Mouse (Mus musculus) neural tube, embryonic 13.5 days (tissue): ENCODE data around the gene Cxcl10. TPM values are rescaled to one million over a fixed set of nuclear protein-coding genes. Genes with fewer than 3 reads are reported as not detected.
"Not testable (repeated sequence)": the region's sequence is repeated elsewhere in the genome, so short reads cannot be mapped to it uniquely, and the experiment has no call there.

Source experiments
- ATAC-seq: fragments of 200-750 bp; cut with Nextera tagmentation; 2 replicates; pipeline ENCODE4 v1.8.0; 2017; ENCODE audit warnings: low read depth, mild to moderate bottlenecking, moderate TSS enrichment, moderate library complexity
- H3K27ac ChIP-seq: fragments of 300-500 bp; sonication (generic); replicated peaks from 2 replicates; pipeline ENCODE4 v1.5.1; 2015; ENCODE audit warnings: moderate library complexity, mild to moderate bottlenecking, inconsistent platforms
- H3K27me3 ChIP-seq: fragments of 300-500 bp; sonication (generic); 2 replicates; pipeline ENCODE4 v1.6.1; 2015; ENCODE audit warnings: mild to moderate bottlenecking, inconsistent platforms
- H3K36me3 ChIP-seq: fragments of 300-500 bp; sonication (generic); 2 replicates; pipeline ENCODE4 v1.6.1; 2015; ENCODE audit warnings: mild to moderate bottlenecking, inconsistent platforms
- H3K4me1 ChIP-seq: fragments of 300-500 bp; sonication (generic); replicated peaks from 2 replicates; pipeline ENCODE4 v1.6.1; 2015; ENCODE audit warnings: inconsistent platforms
- H3K4me2 ChIP-seq: fragments of 300-500 bp; sonication (generic); 2 replicates; pipeline ENCODE4 v1.6.1; 2015; ENCODE audit warnings: inconsistent platforms, mild to moderate bottlenecking, moderate library complexity
- H3K4me3 ChIP-seq: fragments of 300-500 bp; sonication (generic); 2 replicates; pipeline ENCODE4 v1.5.1; 2015; ENCODE audit warnings: mild to moderate bottlenecking, inconsistent platforms
- H3K9ac ChIP-seq: fragments of 300-500 bp; sonication (generic); 2 replicates; pipeline ENCODE4 v1.6.1; 2015; ENCODE audit warnings: moderate library complexity, mild to moderate bottlenecking, inconsistent platforms
- H3K9me3 ChIP-seq: fragments of 300-500 bp; sonication (generic); 2 replicates; pipeline ENCODE4 v1.6.1; 2016; ENCODE audit warnings: inconsistent platforms
- WGBS: fragments of 180-500 bp; shearing (Covaris S2); methylation state at CpG from one replicate; pipeline ENCODE4 v1.1.7; 2015; 5-methylcytosine and 5-hydroxymethylcytosine counted together
- polyA plus RNA-seq: library from polyadenylated mRNA; unstranded; fragments of >200 nt; fragmentation: Nextera tagmentation; extraction: Ambion mirVana; gene quantifications from 2 replicates; pipeline ENCODE4 v1.2.1, GENCODE M21; 2015

Cxcl10 gene
- polyA plus RNA-seq, 1 experiment from 2014 or later = 1.0 TPM

DNA sequence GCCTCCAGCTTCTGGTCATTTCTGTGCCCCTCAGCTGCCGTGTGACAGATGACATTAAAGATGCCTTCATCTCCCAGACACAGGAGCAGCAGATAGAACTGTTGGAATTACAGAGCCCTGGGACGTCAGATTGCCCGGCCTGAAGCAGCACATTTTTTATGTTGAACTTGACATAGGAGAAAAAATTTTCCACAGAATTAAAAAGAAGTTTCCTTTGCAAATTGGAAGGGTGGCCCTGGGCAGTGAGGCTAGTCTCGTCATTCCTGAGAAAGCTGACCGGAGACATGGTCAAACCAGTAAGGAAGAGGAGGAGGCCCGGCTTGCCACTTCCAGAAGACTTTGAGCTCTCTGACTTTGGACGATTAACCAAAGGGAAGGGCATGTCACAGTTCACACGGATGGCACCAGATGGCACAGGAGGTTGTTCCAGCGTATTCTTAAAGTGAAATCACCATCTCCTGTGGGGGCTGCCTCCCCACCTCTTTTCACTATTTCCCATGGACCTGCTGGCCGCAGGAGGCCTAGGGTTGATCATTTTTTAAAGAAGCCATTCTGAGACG, 16.5 kb upstream of the Cxcl10 start:
- Histone ChIP-seq H3K27me3 (no peaks in the 10 kb centered on the region), H3K27ac (no peak overlapping the region), H3K4me2 (no peak overlapping the region), H3K4me3 (no peak overlapping the region), H3K36me3 (no peaks in the 10 kb centered on the region), H3K9ac (no peak overlapping the region), H3K4me1 (peaks cover 12% of the 10 kb centered on the region), H3K9me3 (no peaks in the 10 kb centered on the region)
- no peak for ATAC-seq
- WGBS = 71% methylated on average over 11 of the region's 11 CpGs

- Histone ChIP-seq H3K27me3 (no peaks in the 10 kb centered on the region), H3K4me2 (no peak overlapping the region), H3K36me3 (no peaks in the 10 kb centered on the region), H3K9me3 (no peaks in the 10 kb centered on the region), H3K4me1 (peaks cover 4% of the 10 kb centered on the region; the same call in 1 of the 2 replicates), H3K4me3 (no peak overlapping the region), H3K27ac (no peak overlapping the region), H3K9ac (no peak overlapping the region)
- WGBS = 93% methylated on average over 5 of the region's 5 CpGs
- no peak for ATAC-seq
These were observed 15.3 kb upstream of the Cxcl10 start for GRCm38 (mm10) chr5:92364011-92364410.

GRCm38 (mm10) chr5:92363179-92363578, 14.5 kb upstream of the Cxcl10 start:
- H3K36me3 ChIP-seq = no peaks in the 10 kb centered on the region
- no peak overlapping the region for H3K4me3 ChIP-seq
- 0 out of 2 replicates have a peak, but pooled peaks cover 3% of the 10 kb centered on the region for H3K4me1 ChIP-seq
- no peaks in the 10 kb centered on the region for H3K9me3 ChIP-seq
- no peaks in the 10 kb centered on the region for H3K27me3 ChIP-seq
- no peak for ATAC-seq
- no peak overlapping the region for H3K4me2 ChIP-seq
- no peak overlapping the region for H3K9ac ChIP-seq
- H3K27ac ChIP-seq = no peak overlapping the region
- 6% methylated on average over 4 of the region's 4 CpGs for WGBS

- no peaks in the 10 kb centered on the region for H3K9me3 ChIP-seq
- H3K4me3 ChIP-seq = no peak overlapping the region
- H3K4me1 ChIP-seq = 0 out of 2 replicates have a peak, but pooled peaks cover 3% of the 10 kb centered on the region
- no peak overlapping the region for H3K27ac ChIP-seq
- no peaks in the 10 kb centered on the region for H3K36me3 ChIP-seq
- 83% methylated on average over 11 of the region's 11 CpGs for WGBS
- no peak overlapping the region for H3K4me2 ChIP-seq
- ATAC-seq = no peak
- no peak overlapping the region for H3K9ac ChIP-seq
- H3K27me3 ChIP-seq = no peaks in the 10 kb centered on the region
These were observed 10.2 kb upstream of the Cxcl10 start for GRCm38 (mm10) chr5:92358767-92359455.

DNA sequence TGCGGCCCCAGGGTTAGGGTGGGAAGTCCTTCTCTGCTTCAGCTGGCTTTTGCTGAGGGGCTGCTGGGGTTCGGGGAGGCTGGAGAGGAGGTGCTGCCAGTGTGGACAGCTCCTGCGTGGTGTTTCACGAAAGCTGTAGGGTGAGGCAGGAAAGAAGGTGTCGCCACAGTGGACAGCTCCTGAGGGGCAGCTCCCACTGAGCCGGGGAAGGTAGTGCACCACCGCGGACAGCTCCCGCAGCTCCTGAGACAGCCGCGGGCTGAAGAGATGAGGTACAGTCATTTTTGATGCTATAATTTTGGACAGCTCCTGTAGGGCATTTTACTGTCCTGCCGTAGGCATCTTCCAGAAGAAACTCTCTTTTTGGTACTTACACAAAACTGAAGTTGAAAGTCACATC, 9.3 kb upstream of the Cxcl10 start:
- Histone ChIP-seq H3K27ac (no peak overlapping the region), H3K4me1 (0 out of 2 replicates have a peak, but pooled peaks cover under 1% of the 10 kb centered on the region), H3K9me3 (no peaks in the 10 kb centered on the region), H3K9ac (no peak overlapping the region), H3K4me2 (no peak overlapping the region), H3K4me3 (no peak overlapping the region), H3K27me3 (no peaks in the 10 kb centered on the region), H3K36me3 (no peaks in the 10 kb centered on the region)
- 70% methylated on average over 11 of the region's 12 CpGs for WGBS
- ATAC-seq = no peak

GRCm38 (mm10) chr5:92353517-92353916, 4.8 kb upstream of the Cxcl10 start:
- WGBS = 47% methylated on average over 11 of the region's 11 CpGs
- H3K4me2 ChIP-seq = peak overlapping the region; percentile 30
- H3K9ac ChIP-seq = 0 out of 2 replicates have a peak overlapping the region, but pooled peaks have one; percentile 5
- no peak for ATAC-seq
- peaks cover 4% of the 10 kb centered on the region; the same call in 1 of the 2 replicates for H3K4me1 ChIP-seq
- no peaks in the 10 kb centered on the region for H3K36me3 ChIP-seq
- no peaks in the 10 kb centered on the region for H3K9me3 ChIP-seq
- no peak overlapping the region for H3K4me3 ChIP-seq
- H3K27me3 ChIP-seq = peaks cover 5% of the 10 kb centered on the region; the same call in 1 of the 2 replicates
- no peak overlapping the region for H3K27ac ChIP-seq

DNA sequence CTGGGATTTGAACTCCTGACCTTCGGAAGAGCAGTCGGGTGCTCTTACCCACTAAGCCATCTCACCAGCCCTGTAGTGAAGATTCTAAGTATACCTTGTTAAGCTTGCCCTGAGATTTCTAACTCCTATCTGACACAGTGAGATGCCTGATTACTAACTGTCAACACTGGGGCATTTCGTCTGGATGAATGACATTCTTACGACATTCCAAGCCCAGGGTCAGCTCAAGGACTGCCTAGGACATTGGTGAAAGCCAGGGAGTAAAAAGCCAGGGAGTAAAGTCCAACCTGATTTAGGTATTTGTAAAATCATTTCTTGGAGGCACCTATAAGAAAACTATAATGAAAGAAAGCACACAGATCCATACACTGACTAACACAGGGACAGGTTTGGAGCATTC, 4.0 kb upstream of the Cxcl10 start:
- not testable (repeated sequence) for H3K4me1 ChIP-seq, H3K9me3 ChIP-seq, H3K36me3 ChIP-seq, H3K9ac ChIP-seq, H3K4me3 ChIP-seq, H3K4me2 ChIP-seq, H3K27ac ChIP-seq, ATAC-seq
- WGBS = 82% methylated on average over 4 of the region's 4 CpGs
- H3K27me3 ChIP-seq = peaks cover 11% of the 10 kb centered on the region

GRCm38 (mm10) chr5:92349731-92350130, 1.0 kb upstream of the Cxcl10 start:
- H3K36me3 ChIP-seq = no peaks in the 10 kb centered on the region
- no peak overlapping the region for H3K9ac ChIP-seq
- peaks cover 13% of the 10 kb centered on the region for H3K27me3 ChIP-seq
- no peak overlapping the region for H3K4me3 ChIP-seq
- no peak for ATAC-seq
- H3K9me3 ChIP-seq = no peaks in the 10 kb centered on the region
- H3K4me1 ChIP-seq = peaks cover 9% of the 10 kb centered on the region; the same call in 1 of the 2 replicates
- no peak overlapping the region for H3K27ac ChIP-seq
- WGBS = 78% methylated on average over 7 of the region's 7 CpGs
- H3K4me2 ChIP-seq = no peak overlapping the region

DNA sequence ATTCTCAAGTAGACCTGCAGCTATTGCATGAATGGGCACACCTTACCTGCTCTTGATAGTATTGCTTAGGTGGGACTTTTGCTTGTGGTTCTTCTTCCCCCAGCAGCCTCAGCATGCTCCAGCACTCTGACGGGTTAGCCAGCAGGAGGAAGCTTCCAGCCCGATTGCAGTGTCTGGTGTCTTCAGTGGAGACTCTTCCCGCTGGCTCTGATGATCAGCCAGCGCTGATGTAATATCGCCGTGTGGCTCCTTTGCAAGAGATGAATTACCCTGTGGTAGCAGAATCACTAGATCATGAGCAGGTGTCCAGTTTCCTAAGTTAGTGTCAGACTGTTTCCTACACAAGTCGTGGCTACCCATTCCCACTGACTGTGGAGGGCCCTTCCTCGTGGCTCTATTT, 3.7 kb downstream of the Cxcl10 start:
- H3K27ac ChIP-seq = no peak overlapping the region
- no peaks in the 10 kb centered on the region for H3K9me3 ChIP-seq
- no peak overlapping the region for H3K4me3 ChIP-seq
- peaks cover 13% of the 10 kb centered on the region for H3K27me3 ChIP-seq
- no peak overlapping the region for H3K9ac ChIP-seq
- no peaks in the 10 kb centered on the region for H3K36me3 ChIP-seq
- no peak for ATAC-seq
- no peak overlapping the region for H3K4me2 ChIP-seq
- 87% methylated on average over 8 of the region's 8 CpGs for WGBS
- H3K4me1 ChIP-seq = peaks cover 9% of the 10 kb centered on the region; the same call in 1 of the 2 replicates

DNA sequence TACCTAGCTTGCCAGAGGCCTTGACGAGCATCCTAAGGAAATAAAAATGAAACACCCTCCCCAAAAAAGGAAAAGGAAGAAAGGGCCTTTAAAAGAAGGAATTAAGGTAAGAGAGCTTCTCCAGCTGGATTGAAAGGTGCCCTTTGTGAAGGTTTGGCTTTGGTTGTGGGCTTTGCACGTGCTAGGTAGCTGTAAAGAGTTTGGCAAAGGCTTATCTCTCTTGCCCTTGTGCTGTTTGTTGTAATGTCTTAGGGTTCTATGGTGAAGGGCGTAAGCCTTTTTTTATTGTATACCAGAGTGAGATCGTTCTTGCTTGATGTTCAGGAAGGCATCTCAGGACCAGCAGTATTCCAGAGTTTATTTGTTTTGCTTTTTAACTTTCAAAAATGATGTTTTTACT, 8.1 kb downstream of the Cxcl10 start:
- H3K9ac ChIP-seq = no peak overlapping the region
- H3K4me3 ChIP-seq = no peak overlapping the region
- H3K36me3 ChIP-seq = no peaks in the 10 kb centered on the region
- 79% methylated on average over 4 of the region's 4 CpGs for WGBS
- no peak for ATAC-seq
- H3K27ac ChIP-seq = no peak overlapping the region
- H3K4me2 ChIP-seq = no peak overlapping the region
- H3K4me1 ChIP-seq = no peaks in the 10 kb centered on the region
- no peaks in the 10 kb centered on the region for H3K9me3 ChIP-seq
- H3K27me3 ChIP-seq = no peaks in the 10 kb centered on the region

GRCm38 (mm10) chr5:92336743-92337142, 11.9 kb downstream of the Cxcl10 start:
- ATAC-seq = no peak
- Histone ChIP-seq H3K36me3 (no peaks in the 10 kb centered on the region), H3K4me3 (no peak overlapping the region), H3K27me3 (no peaks in the 10 kb centered on the region), H3K9me3 (no peaks in the 10 kb centered on the region), H3K4me1 (no peaks in the 10 kb centered on the region), H3K9ac (no peak overlapping the region), H3K4me2 (no peak overlapping the region), H3K27ac (no peak overlapping the region)
- WGBS = 85% methylated on average over 3 of the region's 3 CpGs

DNA sequence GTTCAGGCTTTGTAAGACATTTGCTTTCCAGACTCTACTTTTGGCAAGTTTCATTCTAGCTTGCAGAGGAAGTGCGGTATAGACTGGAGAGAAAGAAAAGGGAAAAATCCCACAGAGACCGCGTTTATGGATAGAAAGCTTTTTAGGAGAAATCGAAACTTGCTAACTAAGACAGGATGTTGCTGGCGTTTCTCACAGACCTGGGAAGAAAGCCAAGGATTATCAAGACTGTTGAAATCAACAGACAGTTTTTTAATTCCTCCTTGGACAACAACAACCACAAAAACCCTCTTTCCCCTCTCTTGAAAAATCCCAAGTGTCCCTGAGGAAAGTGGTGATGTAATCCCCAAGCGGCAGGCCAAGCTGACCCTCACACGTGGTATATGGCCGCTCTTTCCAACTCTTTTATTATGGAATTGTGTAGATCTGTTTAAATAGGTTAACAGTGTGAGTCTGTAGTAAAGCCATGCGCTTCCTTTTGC, 16.3 kb downstream of the Cxcl10 start:
- no peak overlapping the region for H3K9ac ChIP-seq
- ATAC-seq = no peak
- WGBS = 67% methylated on average over 9 of the region's 9 CpGs
- no peaks in the 10 kb centered on the region for H3K36me3 ChIP-seq
- H3K4me2 ChIP-seq = no peak overlapping the region
- H3K4me3 ChIP-seq = no peak overlapping the region
- H3K9me3 ChIP-seq = no peaks in the 10 kb centered on the region
- no peak overlapping the region for H3K27ac ChIP-seq
- H3K27me3 ChIP-seq = no peaks in the 10 kb centered on the region
- no peaks in the 10 kb centered on the region for H3K4me1 ChIP-seq
